Mouse (Mus musculus) cerebral cortex, adult 2 months (tissue): Measurements from ENCODE around the gene Olig1.

Experiments
- WGBS: fragments of 180-500 bp; shearing (Covaris S2); methylation state at CpG from one replicate; pipeline ENCODE4 v1.1.7; 2018; 5-methylcytosine and 5-hydroxymethylcytosine counted together

Gene Olig1

DNA sequence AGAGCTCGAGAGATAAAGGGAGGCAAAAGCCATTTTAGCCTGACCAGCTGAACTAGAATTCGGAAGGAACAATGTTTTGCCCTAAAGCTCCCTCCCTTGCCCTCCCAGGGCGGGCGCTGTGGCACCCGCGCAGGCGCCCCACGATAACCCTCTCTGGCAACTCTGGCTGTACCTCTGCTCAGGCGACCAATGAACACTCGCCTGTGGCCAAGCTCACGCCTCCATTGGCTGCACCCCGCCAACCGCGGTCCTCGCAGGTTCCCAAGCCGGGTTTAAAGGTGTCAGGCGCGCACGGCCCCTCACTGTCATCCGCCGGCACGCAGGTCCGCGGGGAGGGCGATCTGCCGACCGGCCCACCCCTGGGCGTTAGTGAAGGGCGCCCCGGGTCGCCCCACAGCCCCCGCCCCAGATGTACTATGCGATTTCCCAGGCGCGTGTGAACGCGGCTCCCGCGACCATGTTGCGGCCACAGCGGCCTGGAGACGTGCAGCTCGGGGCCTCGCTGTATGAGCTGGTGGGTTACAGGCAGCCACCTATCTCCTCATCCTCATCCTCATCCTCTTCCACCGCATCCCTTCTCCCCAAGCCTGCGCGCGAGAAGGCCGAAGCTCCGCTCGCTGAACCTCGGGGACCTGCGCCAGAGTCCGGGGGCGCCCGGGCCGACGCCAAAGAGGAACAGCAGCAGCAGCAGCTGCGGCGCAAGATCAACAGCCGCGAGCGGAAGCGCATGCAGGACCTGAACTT lies at the start of gene Olig1:
TSS of gene Olig1 (plus strand) at position 305 of the 744 bp plus-strand sequence.
- 1% methylated on average over 64 of the region's 64 CpGs for WGBS

DNA sequence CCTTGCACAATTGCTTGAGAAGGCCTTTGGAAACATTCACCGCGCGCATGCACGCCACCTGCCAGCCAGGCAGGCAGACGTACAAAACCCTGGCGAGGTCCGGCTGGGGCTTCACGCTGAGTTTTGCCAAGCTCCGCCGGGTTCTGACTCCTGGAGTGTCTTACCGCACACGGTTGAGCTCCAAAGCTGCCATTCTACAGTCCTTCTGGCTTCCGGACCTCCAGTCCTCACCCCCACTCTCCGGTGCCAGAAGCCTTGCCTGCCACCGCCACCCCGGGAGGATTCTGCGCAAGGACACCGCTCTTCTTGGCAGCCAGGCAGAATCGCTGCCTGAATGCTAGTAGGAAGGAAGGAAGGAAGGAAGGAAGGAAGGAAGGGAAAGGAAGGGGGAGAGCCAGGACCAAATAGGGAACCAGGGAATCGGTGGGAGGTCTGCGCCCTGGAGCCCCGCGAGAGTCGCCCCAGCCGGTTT lies 47.4 kb upstream of the Olig1 start:
- WGBS = 2% methylated on average over 25 of the region's 25 CpGs

DNA sequence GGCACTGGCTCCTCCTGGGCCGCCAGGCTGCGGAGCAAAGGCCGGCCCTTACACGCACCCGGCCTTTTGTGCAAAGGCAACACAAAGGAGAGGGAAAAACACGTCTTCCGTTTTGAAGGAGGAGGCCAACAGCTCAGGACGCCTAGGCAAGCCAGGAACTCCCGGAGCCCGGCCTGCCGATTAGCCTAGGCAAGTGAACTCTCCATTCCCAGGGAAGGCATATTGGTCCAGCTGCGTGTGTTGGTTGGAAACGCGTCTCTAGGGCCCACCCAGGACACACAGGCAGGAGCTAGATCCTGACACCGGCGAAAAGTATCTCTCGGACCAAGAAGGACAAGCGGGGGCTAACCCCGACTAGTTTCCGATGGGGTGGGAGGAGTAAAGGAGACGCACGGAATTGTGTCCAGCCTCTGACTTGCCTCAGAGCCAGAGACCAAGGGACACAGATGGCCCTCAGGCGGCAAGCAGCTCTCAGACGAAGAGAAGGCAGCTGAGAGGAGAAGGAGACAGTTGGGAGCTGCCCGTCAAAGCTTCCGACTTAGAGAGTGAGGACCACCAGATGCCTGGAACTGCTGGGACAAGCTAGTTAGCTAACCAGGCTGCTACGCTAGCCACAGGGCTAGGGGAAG lies 46.8 kb upstream of the Olig1 start:
- WGBS = 2% methylated on average over 27 of the region's 27 CpGs

DNA sequence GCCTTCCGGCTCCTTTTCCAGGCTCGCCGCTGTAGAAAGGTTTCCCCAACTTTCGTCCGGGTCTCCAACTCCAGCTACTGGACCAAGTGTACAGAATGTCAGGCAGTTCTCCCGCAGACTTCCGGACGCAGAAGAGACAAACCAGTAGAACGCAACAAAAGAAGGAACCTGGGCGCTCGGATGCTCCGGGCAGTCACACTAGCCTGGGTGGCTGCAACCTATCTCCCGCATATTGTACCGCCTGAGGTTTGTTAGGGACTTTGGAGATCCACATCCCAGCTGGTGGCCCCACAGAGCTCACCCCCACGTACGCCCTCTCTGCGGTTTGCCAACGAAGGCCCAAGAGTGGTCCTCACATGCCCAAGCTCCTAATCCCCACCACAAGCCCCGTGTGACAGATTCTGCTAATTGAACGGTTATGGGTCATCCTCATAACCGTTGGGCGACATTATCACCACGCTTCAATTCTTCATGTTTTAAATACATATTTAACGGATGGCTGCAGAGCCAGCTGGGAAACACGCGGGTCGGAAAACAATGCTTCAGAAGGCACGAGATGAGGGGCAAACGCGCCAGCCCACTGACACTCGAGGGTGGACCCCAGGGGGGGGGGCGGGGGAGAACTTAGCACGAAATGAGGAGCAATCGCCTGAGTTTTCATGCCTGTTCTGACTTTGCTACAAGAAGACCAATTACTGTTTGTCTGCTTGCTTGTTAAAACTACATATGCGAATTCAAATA lies 46.1 kb upstream of the Olig1 start:
- WGBS = 17% methylated on average over 35 of the region's 35 CpGs

DNA sequence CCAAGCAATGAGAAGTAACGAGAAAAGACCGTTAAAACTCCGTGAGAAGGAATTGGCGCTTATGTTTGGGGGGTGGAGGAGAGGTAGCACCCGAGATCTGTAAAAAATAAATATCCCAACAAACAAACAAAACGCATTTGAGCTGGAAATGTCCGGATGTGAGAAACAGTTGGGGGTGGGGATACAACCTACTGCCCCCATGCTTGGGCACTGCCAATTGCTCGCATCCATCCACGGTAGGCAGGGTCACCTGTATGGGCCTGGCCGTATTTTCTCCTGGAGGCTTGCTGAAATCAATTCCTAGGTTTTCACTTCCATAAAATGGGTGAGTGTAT lies 45.5 kb upstream of the Olig1 start:
- 23% methylated on average over 10 of the region's 10 CpGs for WGBS

DNA sequence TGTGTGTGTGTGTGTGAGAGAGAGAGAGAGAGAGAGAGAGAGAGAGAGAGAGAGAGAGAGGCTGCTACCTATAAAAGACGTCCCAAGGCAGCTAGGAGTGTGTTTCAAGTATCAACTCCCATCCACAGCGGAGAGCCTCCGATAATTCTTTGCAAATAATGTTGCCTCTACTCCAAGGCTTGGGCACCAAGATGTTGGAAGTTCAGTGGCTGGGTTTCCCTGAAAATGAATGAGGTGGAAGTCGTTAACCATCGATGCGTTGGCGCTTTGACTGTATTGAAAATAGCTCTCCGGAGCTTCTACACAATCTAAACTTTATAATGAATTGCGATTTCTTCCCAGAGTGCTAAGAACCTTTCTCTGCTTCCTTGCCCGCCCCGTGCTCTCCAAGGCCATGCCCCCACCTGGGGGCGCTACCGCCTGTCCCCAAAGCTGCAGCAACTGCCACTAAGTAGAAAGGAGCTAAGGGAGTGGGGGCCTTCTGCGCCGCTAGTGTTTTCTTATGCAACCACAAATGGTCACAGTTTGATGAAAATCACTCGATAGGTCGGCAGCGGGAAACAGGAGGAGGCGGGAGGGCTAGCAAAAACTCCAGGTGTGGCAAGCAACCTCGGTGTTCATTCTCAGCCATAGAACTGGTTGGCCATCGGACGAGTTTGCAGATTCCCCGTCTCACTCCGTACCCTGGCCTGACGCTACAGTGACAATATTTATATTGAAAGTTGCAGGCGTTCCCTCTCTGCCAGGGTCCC lies 44.9 kb upstream of the Olig1 start:
- 4% methylated on average over 26 of the region's 26 CpGs for WGBS

DNA sequence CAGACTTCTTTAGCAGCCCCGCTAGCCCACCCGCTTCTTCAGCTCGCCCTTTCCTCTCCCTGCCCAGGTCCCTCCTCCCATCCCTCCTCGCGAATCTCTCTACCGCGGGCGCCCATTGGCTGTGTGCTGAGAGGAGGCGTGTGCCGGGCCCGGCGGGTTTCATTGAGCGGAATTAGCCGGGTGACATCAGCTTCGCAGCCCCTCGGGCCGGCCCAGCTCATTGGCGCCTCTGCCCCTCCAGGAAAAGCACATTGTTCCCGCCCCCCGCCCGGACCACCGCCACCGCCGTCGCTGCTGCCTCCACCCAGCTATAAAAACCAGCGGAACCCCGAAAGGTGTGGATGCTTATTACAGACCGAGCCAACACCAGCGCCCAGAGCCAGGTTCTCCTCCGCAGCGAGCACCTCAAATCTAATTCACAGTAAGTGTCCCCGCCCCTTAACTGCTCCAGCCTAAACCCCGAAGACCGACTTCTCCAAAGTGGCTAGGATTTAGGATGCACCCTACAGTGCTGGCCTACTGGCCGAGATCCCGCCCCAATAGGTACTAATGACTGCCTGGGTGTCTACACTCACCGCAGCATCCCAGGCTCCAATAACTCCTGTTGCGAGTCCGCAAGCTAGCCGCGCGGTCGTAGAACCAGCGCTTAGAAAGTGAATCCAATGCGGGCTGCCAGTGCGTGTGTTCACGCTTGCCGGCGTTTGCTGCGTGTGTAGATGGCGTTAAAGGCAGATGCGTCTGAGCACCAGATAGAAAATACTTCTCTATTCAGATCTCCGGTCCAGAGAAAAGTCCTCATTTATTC lies 44.1 kb upstream of the Olig1 start, which contains the start of gene Olig2:
TSS of gene Olig2 (plus strand) at position 225 of the 805 bp plus-strand sequence.
- 3% methylated on average over 53 of the region's 53 CpGs for WGBS

DNA sequence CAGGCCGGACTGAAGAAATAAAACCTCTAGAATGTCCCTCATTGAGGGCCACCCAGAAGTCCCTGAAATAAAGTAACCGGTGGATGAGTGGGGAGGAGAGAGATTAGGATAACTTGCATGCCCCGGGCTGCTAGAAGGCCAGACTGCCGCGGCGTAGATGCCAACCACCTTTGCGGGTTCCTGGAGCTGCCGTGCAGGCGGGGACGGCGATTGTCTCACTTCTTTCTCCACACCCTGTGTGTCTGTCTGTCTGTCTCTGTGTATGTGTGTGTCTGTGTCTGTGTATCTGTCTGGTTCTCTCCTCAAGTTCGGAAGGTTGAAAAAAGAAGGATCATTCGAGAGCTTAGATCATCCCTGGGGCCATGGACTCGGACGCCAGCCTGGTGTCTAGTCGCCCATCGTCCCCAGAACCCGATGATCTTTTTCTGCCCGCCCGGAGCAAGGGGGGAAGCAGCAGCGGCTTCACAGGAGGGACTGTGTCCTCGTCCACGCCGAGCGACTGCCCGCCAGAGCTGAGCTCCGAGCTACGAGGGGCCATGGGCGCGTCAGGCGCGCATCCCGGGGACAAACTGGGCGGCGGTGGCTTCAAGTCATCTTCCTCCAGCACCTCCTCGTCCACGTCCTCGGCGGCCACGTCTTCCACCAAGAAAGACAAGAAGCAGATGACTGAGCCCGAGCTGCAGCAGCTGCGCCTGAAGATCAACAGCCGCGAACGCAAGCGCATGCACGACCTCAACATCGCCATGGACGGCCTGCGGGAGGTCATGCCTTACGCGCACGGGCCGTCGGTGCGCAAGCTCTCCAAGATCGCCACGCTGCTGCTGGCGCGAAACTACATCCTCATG lies 43.3 kb upstream of the Olig1 start:
- 2% methylated on average over 60 of the region's 60 CpGs for WGBS

DNA sequence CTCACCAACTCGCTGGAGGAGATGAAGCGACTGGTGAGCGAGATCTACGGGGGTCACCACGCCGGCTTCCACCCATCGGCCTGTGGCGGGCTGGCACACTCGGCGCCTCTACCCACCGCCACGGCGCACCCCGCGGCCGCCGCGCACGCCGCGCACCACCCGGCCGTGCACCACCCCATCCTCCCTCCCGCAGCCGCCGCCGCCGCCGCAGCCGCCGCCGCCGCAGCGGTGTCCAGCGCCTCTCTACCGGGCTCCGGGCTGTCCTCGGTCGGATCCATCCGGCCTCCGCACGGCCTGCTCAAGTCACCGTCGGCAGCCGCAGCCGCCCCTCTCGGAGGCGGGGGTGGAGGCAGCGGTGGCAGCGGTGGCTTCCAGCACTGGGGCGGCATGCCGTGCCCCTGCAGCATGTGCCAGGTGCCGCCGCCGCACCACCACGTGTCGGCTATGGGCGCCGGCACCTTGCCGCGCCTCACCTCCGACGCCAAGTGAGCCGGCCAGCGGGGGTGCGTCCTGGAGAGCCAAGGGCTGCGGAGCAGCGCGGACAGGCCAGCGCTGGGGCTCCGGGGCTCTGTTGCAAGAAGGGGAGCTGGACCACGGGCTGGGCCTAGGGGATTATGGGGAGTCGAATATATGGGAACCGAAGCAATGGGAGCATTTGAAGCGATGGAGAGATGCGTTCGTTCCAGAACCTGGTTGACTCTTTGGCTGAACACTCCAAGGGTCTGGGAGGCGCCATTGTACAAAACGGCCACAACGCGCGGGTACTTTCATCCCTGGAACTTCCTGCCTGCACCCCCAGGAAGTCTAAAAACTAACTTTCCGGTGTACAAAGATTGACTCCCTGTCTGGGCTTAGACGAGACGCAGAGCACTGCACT lies 42.5 kb upstream of the Olig1 start:
- WGBS = 2% methylated on average over 85 of the region's 85 CpGs

DNA sequence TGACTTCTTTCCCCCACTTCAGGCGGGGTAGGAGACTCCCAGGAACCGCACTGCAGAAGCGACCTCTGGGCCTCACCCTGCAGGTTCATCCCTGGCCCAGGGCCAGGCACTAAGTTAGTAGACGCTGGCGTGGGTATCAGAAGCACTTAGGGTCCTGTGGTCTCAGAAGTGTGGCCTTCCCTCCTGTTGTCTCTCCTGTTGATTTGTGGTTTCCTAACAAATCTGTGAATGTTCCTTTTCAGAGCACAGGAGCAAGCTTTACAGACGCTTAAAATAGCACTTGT lies 41.9 kb upstream of the Olig1 start:
- WGBS = 8% methylated on average over 6 of the region's 6 CpGs

DNA sequence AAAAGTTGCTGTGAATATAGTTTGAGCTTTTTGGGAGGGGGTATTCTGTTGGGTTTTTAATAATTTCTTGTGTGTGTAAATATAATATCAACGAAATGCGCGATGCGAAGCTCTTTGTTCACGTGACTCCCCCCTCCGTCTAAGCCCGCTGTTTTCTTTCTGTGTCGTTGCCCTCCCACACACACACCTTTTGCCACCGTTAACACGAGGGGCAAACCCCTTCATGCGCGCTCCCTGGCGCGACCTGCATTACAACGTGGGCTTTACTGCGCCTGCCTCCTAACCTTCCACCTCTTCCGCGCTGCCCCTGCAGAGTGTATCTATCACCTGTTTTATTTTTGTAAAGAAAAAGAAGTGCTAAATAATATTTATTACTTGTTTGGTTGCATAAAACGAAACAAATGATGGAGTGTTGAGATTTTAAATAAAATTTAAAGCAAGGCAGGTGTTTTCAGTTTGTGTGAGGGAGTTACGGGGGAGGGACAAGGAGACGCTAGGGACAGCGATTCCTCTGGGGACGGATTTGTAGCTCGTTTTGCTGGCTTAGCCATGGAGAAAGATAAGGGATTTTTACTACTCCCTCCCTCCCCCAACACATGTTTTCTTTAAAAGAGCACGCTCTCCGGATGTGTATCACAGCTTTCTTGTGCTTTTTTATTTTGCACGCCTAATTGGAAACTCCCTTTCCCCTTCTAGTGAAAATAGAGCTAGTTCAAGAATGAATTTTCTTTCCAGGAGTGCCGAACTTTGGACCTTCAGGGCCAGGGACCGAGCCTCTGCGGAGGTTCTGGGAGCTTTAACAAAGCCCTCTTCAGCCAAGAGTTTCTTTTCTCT lies 41.1 kb upstream of the Olig1 start:
- 11% methylated on average over 30 of the region's 30 CpGs for WGBS

DNA sequence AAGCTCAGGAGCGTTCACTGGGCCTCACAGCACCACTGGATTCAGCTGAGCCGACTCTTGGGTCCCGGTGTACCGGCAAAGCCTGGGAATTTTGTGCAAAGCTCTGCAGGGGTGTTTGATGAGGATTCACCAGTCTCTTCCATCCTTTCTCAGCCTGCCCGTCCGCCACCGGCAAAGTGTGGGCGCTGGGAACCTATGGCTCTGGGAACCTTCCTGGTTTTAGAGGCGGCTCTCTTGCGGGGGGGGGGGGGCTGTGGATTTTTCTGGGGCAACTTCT lies 40.6 kb upstream of the Olig1 start:
- WGBS = 13% methylated on average over 10 of the region's 10 CpGs

DNA sequence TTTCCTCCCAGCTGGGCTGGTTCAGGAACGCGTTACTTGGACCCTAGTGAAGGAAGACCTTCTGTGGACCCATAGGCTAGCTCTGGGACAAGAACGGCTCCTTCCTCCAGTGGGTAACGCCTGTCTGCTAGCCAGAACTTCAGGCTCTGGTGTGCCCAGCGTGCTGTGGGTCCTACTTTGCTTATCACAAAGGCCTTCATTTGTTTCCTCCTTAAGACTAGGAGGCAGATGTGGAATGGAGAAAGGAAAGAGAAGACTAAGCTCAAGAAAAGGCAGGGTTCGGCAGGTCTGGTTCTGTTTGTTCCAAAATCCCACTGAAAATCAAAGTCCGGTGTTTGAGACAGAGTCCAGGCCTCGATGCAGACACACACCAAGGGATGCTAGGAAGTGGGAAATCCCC lies 39.9 kb upstream of the Olig1 start:
- WGBS = 53% methylated on average over 8 of the region's 8 CpGs

DNA sequence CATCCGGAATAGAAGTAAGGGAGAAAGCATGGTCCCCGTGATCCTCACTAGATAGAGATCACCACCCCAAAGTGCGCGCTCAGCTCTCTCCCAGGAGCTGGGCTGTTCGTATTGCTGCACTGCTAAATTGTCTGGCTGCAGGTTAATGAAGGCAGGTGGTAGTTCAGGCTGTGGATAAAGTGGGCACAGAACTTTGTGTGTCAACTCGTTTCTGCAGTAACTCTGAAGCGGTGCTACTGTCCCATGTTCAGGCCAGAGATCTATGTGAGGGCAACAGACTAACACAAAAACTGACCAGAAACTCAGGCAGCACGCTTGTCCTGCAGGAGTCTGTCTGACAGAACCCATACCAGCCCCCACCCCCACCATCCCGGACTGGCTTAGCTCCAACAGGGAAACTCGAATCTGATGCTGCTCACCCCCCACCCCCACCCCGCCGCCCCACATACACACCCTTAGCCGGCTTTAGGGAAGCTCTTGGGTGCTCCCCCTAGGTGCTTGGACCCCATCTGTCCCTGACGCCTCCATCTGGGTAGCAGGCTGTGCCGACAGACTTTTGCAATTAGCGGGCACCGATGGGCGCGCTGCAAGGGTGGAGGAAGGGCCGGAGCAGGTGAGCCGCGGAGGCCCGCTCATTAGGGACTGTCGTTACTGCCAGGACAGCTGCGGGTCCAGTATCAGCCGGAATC lies 37.6 kb upstream of the Olig1 start:
- WGBS = 16% methylated on average over 26 of the region's 26 CpGs

DNA sequence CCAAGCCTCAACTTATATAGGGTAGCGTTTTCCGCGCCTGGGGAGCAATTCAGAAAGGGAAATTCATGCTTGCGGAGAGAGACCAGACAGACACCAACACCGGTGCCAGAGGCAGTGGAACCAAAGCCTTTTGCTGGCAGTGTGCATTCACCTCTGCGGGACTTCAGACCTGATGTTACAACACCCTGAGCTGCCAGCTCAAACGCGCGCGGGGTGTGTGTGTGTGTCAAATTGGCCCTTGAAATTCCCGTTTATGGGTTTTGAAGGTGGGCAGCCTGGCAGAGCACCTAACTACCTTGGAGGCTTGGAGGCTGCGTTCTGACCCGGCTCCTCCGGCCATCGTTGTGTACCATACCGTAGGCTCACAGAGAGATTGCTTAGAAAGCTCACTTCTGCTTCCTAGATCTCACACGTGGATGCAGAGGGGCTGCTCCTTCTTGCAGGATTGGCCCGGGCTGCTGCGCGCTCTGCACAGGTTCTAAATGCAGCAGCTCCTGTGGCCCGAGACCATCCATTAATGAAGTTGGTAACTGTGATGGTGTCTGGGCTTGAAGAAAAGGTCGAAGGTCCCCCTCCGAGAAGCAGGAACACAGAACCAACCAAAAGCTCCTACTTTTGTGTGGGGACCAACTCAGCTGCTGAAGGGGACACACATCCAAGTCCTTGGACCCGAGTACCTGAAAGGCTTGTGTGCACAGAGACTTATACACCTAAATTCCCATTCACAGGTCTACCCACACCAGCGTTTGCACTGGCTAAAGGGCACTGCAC lies 36.9 kb upstream of the Olig1 start:
- WGBS = 15% methylated on average over 25 of the region's 25 CpGs

DNA sequence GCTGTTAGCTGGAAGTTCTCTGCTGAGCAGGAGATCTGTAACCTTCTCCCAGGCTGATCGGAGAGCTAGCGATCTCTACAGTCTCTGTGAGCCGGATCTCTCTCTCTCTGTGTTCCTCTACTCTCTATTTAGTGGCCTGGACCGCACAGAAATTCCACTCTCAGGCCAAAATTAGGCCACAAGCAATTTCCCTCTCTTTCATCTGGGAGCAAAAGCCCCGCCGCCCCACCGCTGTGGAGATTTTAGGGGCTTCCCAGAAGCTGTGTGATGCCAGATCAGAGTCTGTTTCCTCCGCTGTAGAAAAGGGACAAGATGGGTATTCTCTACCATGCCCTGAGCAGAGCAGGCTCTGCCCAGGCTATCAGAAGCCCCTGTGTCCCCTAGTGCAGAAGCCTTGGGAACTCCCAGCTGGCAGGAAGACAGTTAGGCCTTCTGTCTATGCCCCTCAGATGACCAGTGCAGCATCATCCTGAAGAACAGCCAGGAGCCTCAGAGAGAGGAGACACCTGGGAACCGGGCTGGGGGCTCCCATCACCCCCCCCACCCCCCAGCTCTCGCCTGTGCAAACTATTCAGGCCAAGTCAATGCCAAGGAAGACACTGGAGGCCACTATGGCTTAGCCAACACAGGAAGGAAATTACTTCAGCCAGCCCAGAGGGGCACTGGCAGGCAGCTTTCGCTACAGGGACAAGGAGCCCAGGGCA lies 36.2 kb upstream of the Olig1 start:
- WGBS = 35% methylated on average over 11 of the region's 11 CpGs

DNA sequence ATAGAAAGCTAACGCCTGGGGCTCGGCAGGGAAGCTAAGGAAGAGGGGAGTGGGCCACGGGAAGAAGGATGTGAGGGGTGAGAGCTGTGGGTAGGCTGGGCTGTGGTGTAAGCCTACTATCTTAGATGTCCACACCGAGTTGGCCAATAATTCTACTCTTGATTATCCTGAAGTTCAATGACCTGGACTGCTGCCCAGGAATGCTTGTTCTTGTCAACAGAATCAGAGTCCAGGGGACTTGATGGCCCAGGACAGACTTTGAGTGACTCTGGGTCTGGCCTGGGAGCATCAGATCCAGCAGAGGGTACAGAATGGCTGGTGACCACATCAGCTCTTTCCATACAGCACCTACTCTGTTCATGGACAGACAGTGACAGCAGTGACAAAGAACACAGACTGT lies 30.5 kb upstream of the Olig1 start:
- 79% methylated on average over 4 of the region's 4 CpGs for WGBS
